Mouse (Mus musculus) adrenal gland, postnatal 36 days (tissue): ENCODE measurements around the gene Aimp1. TPM values are rescaled to one million over a fixed set of nuclear protein-coding genes. Genes with fewer than 3 reads are reported as not detected.

Source experiments
- total RNA-seq, 2 experiments: library from RNA; stranded (reverse); gene quantifications; 2 replicates each; pipeline ENCODE4 v1.2.3; 2021

Gene Aimp1
- total RNA-seq, 2 experiments from 2014 or later: 52.4 to 55.6 TPM

Other genes with a start within 250 kb of the Aimp1 start
- gene Gimd1, start 54.5 kb downstream of the Aimp1 start, total RNA-seq: not detected
- gene Tbck, start 226 bp downstream of the Aimp1 start, total RNA-seq: 10 to 100 TPM; 23.4 to 23.7 TPM